Mouse (Mus musculus) liver, embryonic 14.5 days (tissue): ENCODE data around the gene Bcl3. TPM values are rescaled to one million over a fixed set of nuclear protein-coding genes. Genes with fewer than 3 reads are reported as not detected.

Experiments
- ATAC-seq: fragments of 200-750 bp; cut with Nextera tagmentation; 2 replicates; pipeline ENCODE4 v1.8.0; 2017; ENCODE audit warnings: moderate number of reproducible peaks, mild to moderate bottlenecking, moderate library complexity; ENCODE audit not compliant: insufficient read depth
- DNase-seq, 3 experiments: peaks; one replicate each; pipeline ENCODE4 v3.0.0-alpha.2; 2012 to 2013; ENCODE audit warnings: low read depth in 3 of 3, low spot score in 3 of 3
- H3K27ac ChIP-seq: fragments of 300-500 bp; sonication (generic); 2 replicates; pipeline ENCODE4 v1.5.1; 2014; ENCODE audit warnings: moderate library complexity, mild to moderate bottlenecking, control low read depth, inconsistent platforms
- H3K27me3 ChIP-seq: fragments of 300-500 bp; sonication (generic); 2 replicates; pipeline ENCODE4 v1.6.1; 2014; ENCODE audit warnings: mild to moderate bottlenecking, low read length, moderate library complexity; ENCODE audit not compliant: control insufficient read depth, insufficient read depth
- H3K36me3 ChIP-seq: fragments of 300-500 bp; sonication (generic); replicated peaks from 2 replicates; pipeline ENCODE4 v1.6.1; 2014; ENCODE audit warnings: low read depth; ENCODE audit not compliant: control insufficient read depth, insufficient read depth
- H3K4me1 ChIP-seq, 2 experiments: fragments of 200-500 bp in 1 of 2; fragments of 300-500 bp in 1 of 2; sonication (generic) in 1 of 2; replicated peaks; 2 replicates each; pipeline ENCODE4 v1.6.1; 2012 to 2014; ENCODE audit warnings: antibody characterized with exemption in 1 of 2, inconsistent platforms in 1 of 2, low read length in 1 of 2; ENCODE audit not compliant: control insufficient read depth in 2 of 2, insufficient read depth in 2 of 2
- H3K4me2 ChIP-seq: fragments of 300-500 bp; sonication (generic); 2 replicates; pipeline ENCODE4 v1.6.1; 2014; ENCODE audit warnings: low read depth, mild to moderate bottlenecking, control low read depth, moderate library complexity
- H3K4me3 ChIP-seq, 2 experiments: fragments of 200-500 bp in 1 of 2; fragments of 300-500 bp in 1 of 2; sonication (generic) in 1 of 2; 2 replicates each; pipeline ENCODE4 v1.5.1; 2012 to 2014; ENCODE audit warnings: low read depth in 2 of 2, low read length in 2 of 2, mild to moderate bottlenecking in 2 of 2, control low read depth in 1 of 2, inconsistent platforms in 1 of 2, moderate library complexity in 1 of 2; ENCODE audit not compliant: insufficient read depth in 1 of 2
- H3K9ac ChIP-seq: fragments of 300-500 bp; sonication (generic); replicated peaks from 2 replicates; pipeline ENCODE4 v1.6.1; 2014; ENCODE audit warnings: mild to moderate bottlenecking, control low read depth, moderate library complexity
- H3K9me3 ChIP-seq: fragments of 300-500 bp; sonication (generic); 2 replicates; pipeline ENCODE4 v1.6.1; 2016; ENCODE audit warnings: low read length, mixed read lengths; ENCODE audit not compliant: control insufficient read depth
- CTCF ChIP-seq: IDR thresholded peaks from 2 replicates; pipeline ENCODE4 v1.5.1; 2016; ENCODE audit warnings: antibody characterized with exemption, low read depth, control low read depth
- EP300 ChIP-seq: IDR thresholded peaks from 2 replicates; pipeline ENCODE4 v1.6.1; 2016; ENCODE audit warnings: antibody characterized with exemption, low read depth
- WGBS: fragments of 180-500 bp; shearing (Covaris S2); extraction: QIAGEN DNeasy Blood & Tissue Kit; methylation state at CpG from one replicate; pipeline ENCODE4 v1.1.7; 2014; ENCODE audit not compliant: insufficient replicate concordance; 5-methylcytosine and 5-hydroxymethylcytosine counted together
- polyA plus RNA-seq, 2 experiments: library from polyadenylated mRNA; depleted of rRNA in 1 of 2; stranded (reverse) in 1 of 2; unstranded in 1 of 2; fragments of >200 nt; fragmentation: Nextera tagmentation in 1 of 2; extraction: Ambion mirVana in 1 of 2; gene quantifications; 2 replicates each; pipeline versions ENCODE4 v1.2.1 to v1.2.3; 2012 to 2014

Gene Bcl3
- polyA plus RNA-seq (2012; rRNA removed): 2.7 and 3.1 TPM in 2 replicates
- 3.5 and 3.8 TPM in 2 replicates for polyA plus RNA-seq (2014; fragmentation: Nextera tagmentation; extraction: Ambion mirVana)

GRCm38 (mm10) chr7:19822604-19823058 is at the start of gene Bcl3:
Gene Bcl3, minus strand, starts transcription at chr7:19822770.
- peaks cover 0 to 28% of the 10 kb centered on the region in 2 experiments; a peak in 2 of 4 replicates for H3K4me1 ChIP-seq
- peak within 1 kb of the TSS; percentile 62 for H3K4me2 ChIP-seq
- H3K27me3 ChIP-seq: peaks cover 19% of the 10 kb centered on the region
- DNase-seq (no peak), ATAC-seq (0 out of 2 replicates have a peak, but pooled peaks have one; percentile 13)
- peak within 1 kb of the TSS; percentile 39 to 53 for H3K4me3 ChIP-seq
- H3K27ac ChIP-seq: peak within 1 kb of the TSS; percentile 35; the same call in 1 of the 2 replicates
- H3K9ac ChIP-seq: no peak within 1 kb of the TSS; the same call in 1 of the 2 replicates
- 2% methylated on average over 42 of the region's 42 CpGs for WGBS
- no peaks in the 10 kb centered on the region for H3K9me3 ChIP-seq
- no peaks in the 10 kb centered on the region for H3K36me3 ChIP-seq
- TF ChIP-seq CTCF (no peak), EP300 (no peak)

- TF ChIP-seq EP300 (no peak), CTCF (peak; percentile 54)
- H3K9ac ChIP-seq: no peak overlapping the region
- H3K4me1 ChIP-seq: peaks cover 0 to 8% of the 10 kb centered on the region in 2 experiments; a peak in 2 of 4 replicates
- H3K4me3 ChIP-seq: no peak overlapping the region
- no peaks in the 10 kb centered on the region for H3K36me3 ChIP-seq
- WGBS: 18% methylated on average over 5 of the region's 5 CpGs
- H3K27me3 ChIP-seq: no peaks in the 10 kb centered on the region
- H3K27ac ChIP-seq: no peak overlapping the region
- H3K9me3 ChIP-seq: no peaks in the 10 kb centered on the region
- no peak for DNase-seq
- H3K4me2 ChIP-seq: no peak overlapping the region
- ATAC-seq: no peak
These were observed 49.5 kb upstream of the Bcl3 start for GRCm38 (mm10) chr7:19871943-19872601.

DNA sequence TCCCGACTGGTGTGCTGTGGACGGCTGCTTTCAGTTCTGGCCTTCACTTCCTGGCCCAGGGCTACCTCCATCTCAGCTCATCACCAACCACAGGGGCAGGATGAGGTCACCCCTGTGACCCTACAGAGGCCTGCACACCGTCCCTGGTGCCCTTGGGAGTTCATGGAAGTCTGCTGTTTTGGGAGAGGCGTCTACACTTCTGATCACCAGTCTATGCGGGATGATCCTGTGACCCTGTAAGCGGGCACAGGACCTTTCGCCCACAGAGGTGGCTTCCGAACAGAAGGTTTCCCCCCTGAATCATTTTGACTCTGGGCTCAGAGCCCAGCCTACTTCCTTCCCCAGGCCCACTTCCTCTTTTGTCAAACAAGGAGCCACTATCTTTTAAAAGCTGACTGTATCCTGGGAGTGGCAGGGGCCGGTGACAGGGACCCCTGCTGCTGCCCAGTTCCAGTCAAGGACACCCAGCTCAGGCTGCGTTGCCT is 48.6 kb upstream of the Bcl3 start:
- 15% methylated on average over 10 of the region's 10 CpGs for WGBS
- H3K9ac ChIP-seq: no peak overlapping the region

GRCm38 (mm10) chr7:19867751-19868399 is 45.3 kb upstream of the Bcl3 start:
- Histone ChIP-seq H3K4me1 (peaks cover 0 to 6% of the 10 kb centered on the region in 2 experiments; a peak in 2 of 4 replicates), H3K4me3 (no peak overlapping the region), H3K9ac (no peak overlapping the region), H3K36me3 (no peaks in the 10 kb centered on the region), H3K27me3 (no peaks in the 10 kb centered on the region), H3K4me2 (no peak overlapping the region), H3K27ac (no peak overlapping the region), H3K9me3 (no peaks in the 10 kb centered on the region)
- DNase-seq (no peak), ATAC-seq (no peak)
- TF ChIP-seq EP300 (no peak), CTCF (no peak)
- 69% methylated on average over 16 of the region's 16 CpGs for WGBS

More for the DNA sequence above, 48.6 kb upstream of the Bcl3 start:
- no peaks in the 10 kb centered on the region for H3K36me3 ChIP-seq
- no peak for TF ChIP-seq EP300
- TF ChIP-seq CTCF: no peak
- DNase-seq (no peak), ATAC-seq (no peak)
- H3K4me1 ChIP-seq: peaks cover 0 to 6% of the 10 kb centered on the region in 2 experiments; a peak in 2 of 4 replicates
- no peak overlapping the region for H3K4me3 ChIP-seq
- no peaks in the 10 kb centered on the region for H3K27me3 ChIP-seq
- H3K9me3 ChIP-seq: no peaks in the 10 kb centered on the region
- H3K4me2 ChIP-seq: no peak overlapping the region
- no peak overlapping the region for H3K27ac ChIP-seq

- peaks cover 0 to 4% of the 10 kb centered on the region in 2 experiments; a peak in 2 of 4 replicates for H3K4me1 ChIP-seq
- no peak overlapping the region for H3K27ac ChIP-seq
- no peak for DNase-seq
- ATAC-seq: no peak
- WGBS: 69% methylated on average over 6 of the region's 6 CpGs
- H3K4me2 ChIP-seq: no peak overlapping the region
- TF ChIP-seq EP300 (no peak), CTCF (no peak)
- H3K36me3 ChIP-seq: no peaks in the 10 kb centered on the region
- no peak overlapping the region for H3K9ac ChIP-seq
- H3K4me3 ChIP-seq: no peak overlapping the region
- no peaks in the 10 kb centered on the region for H3K9me3 ChIP-seq
- H3K27me3 ChIP-seq: no peaks in the 10 kb centered on the region
These were observed 43.9 kb upstream of the Bcl3 start for GRCm38 (mm10) chr7:19866490-19866889.
